9 mouse cellular contexts compared by ENCODE assay signal in genomic region chr4:138748369-138749072, GRCm38 (mm10). TPM values are rescaled to one million over a fixed set of nuclear protein-coding genes. Genes with fewer than 3 reads are reported as not detected.
DNase-seq lines count a peak whose midpoint lies in the region; ATAC-seq lines count a peak whose summit lies in the region.
"Had no signal": no experiment of that assay in that cellular context is flagged by ENCODE, and none has a peak within 500 bp of the region (broad histone marks: within the 10 kb centered on the region; RNA-seq: fewer than 3 reads in every experiment).

No protein-coding gene starts in this region.

- H3K27ac ChIP-seq in midbrain, embryonic 13.5 days = peak overlapping the region; percentile 17; the same call in 1 of the 2 replicates

- no peak overlapping the region for H3K4me2 ChIP-seq in midbrain, embryonic 13.5 days (replicated peaks)

- no peak for ATAC-seq in CD4-positive, CD25-positive, alpha-beta regulatory T cell, adult 4 months
- peak; percentile 74 for ATAC-seq in midbrain, embryonic 13.5 days

- no peaks in the 10 kb centered on the region for H3K9me3 ChIP-seq in midbrain, embryonic 13.5 days

- no peaks in the 10 kb centered on the region for H3K27me3 ChIP-seq in midbrain, embryonic 13.5 days

- H3K4me3 ChIP-seq in midbrain, embryonic 13.5 days (replicated peaks) = no peak overlapping the region
- H3K4me3 ChIP-seq: myocyte had no signal

- H3K4me1 ChIP-seq in midbrain, embryonic 13.5 days (replicated peaks) = peaks cover 11% of the 10 kb centered on the region

- 56% methylated on average over 8 of the region's 8 CpGs for WGBS in midbrain, embryonic 13.5 days

- no peak overlapping the region for H3K9ac ChIP-seq in midbrain, embryonic 13.5 days (replicated peaks)

- H3K36me3 ChIP-seq in midbrain, embryonic 13.5 days = no peaks in the 10 kb centered on the region

- peak; percentile 34 for DNase-seq in CD4-positive, CD25-positive, alpha-beta regulatory T cell, adult 2 months (ENCODE audit: low read depth, low spot score)
- DNase-seq in 3T3-L1 (ENCODE audit: low read depth, low spot score) = peak; percentile 65
- DNase-seq in cerebellum, adult 9-11 months = peak; percentile 50
- peak; percentile 55 to 73 for DNase-seq in heart, postnatal 10 days
- DNase-seq in kidney, postnatal 25 days = peak; percentile 40 to 58
- peak; percentile 47 for DNase-seq in thymus, postnatal 14 days

- intact Hi-C loops in heart, postnatal 10 days (cut with DNase I) = loop anchor here (1.0 to 2.0 kb wide), 3 partner anchors 40 to 103 kb away; no protein-coding TSS in a partner anchor

RNA-seq across cellular contexts. Expression of gene Pla2g2f, which starts 8.9 kb away (rescaled TPM):
- not detected for polyA plus RNA-seq in CD4-positive, CD25-positive, alpha-beta regulatory T cell, adult 4 months (2017; shearing (Covaris generic))
- under 1 TPM; 0.10 to 0.12 TPM for total RNA-seq in heart, postnatal 10 days (2021)
- 0.16 TPM in 1 of 2 replicates, not detected in the other for polyA plus RNA-seq in midbrain, embryonic 13.5 days (2015; fragmentation: Nextera tagmentation; extraction: Ambion mirVana)
- polyA plus RNA-seq: myocyte had no signal

RNA-seq across cellular contexts. Expression of gene Ubxn10, which starts 11.6 kb away (rescaled TPM):
- polyA plus RNA-seq in CD4-positive, CD25-positive, alpha-beta regulatory T cell, adult 4 months (2017; shearing (Covaris generic)) = not detected
- 1 to 10 TPM; 1.7 to 2.8 TPM for total RNA-seq in heart, postnatal 10 days (2021)
- polyA plus RNA-seq in midbrain, embryonic 13.5 days (2015; fragmentation: Nextera tagmentation; extraction: Ambion mirVana) = 2.5 and 3.1 TPM in 2 replicates
- polyA plus RNA-seq: myocyte had no signal

RNA-seq across cellular contexts. Expression of gene Pla2g2c, which starts 23.9 kb away (rescaled TPM):
- polyA plus RNA-seq in CD4-positive, CD25-positive, alpha-beta regulatory T cell, adult 4 months (2017; shearing (Covaris generic)) = not detected
- not detected for total RNA-seq in heart, postnatal 10 days (2021)
- 0.66 and 0.73 TPM in 2 replicates for polyA plus RNA-seq in midbrain, embryonic 13.5 days (2015; fragmentation: Nextera tagmentation; extraction: Ambion mirVana)
- polyA plus RNA-seq: myocyte had no signal

RNA-seq across cellular contexts. Expression of gene Pla2g2d, which starts 27.0 kb away (rescaled TPM):
- polyA plus RNA-seq in CD4-positive, CD25-positive, alpha-beta regulatory T cell, adult 4 months (2017; shearing (Covaris generic)) = under 1 TPM; 0.15 to 0.85 TPM
- not detected for total RNA-seq in heart, postnatal 10 days (2021)
- 0.07 and 0.22 TPM in 2 replicates for polyA plus RNA-seq in midbrain, embryonic 13.5 days (2015; fragmentation: Nextera tagmentation; extraction: Ambion mirVana)
